Mouse (Mus musculus): ENCODE results near the gene Glmp.
"Not testable (repeated sequence)": the region's sequence is repeated elsewhere in the genome, so short reads cannot be mapped to it uniquely, and the experiment has no call there.

Gene Glmp

GRCm38 (mm10) chr3:88336058-88337013 is 11.5 kb downstream of the Glmp start, which contains the start of the genes Tmem79 and Smg5:
TSS of gene Tmem79 (minus strand) at chr3:88336148.
TSS of gene Smg5 (plus strand) at chr3:88336260.
- peak; percentile 92 to 96 for DNase-seq (ENCODE audit: low spot score in 2 of 2)

DNA sequence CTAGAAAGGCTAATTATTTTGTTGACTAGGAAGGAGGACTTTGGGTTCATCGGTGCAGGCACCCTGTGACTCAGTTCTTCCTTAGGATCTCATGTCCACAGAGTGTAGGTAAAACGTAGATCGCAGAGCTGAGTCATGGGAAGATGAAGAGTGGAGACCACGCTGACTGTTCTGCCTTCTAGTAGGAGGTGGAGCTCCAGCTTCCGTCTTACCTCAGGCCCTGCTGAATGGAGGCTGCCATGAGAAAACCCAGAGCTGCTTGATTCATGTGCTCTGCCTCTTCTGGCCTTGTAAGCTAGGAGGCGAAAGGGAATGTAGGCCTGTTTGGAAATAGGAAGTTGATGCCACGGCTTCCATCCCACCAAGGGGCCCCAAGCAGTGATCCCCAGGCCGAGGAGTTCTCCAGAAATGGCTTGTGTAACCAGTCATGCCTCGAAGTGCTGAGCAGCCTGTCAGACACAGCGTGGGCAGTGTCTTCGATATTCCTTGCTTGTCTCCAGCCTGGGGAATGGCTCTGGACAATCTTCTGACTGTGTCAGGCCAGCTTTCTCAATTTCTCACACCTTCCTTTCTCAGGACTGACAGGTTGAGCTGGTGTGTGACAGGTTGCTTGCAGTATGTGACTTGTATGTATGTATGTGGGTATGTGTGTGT is 12.7 kb downstream of the Glmp start:
- DNase-seq (ENCODE audit: low spot score in 2 of 2) = no peak

DNA sequence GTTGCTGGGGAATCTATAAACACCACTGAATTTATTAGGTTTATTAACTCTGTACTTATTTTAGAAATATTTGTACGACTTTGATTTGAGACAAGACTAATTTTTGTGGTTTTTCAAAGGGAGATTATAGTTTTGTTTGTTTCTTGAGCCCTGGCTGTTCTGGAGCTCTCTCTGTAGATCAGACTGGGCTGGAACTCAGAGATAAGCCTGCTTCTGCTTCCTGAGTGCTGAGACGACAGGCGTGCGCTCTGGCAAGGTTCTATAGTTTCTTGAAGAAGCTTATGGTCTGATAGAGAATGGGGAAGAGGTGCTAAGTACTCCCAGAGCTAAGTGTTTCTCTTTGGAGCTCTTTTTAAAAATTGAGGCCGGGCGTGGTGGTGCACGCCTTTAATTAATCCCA is 13.5 kb downstream of the Glmp start:
- DNase-seq (ENCODE audit: low spot score in 2 of 2) = no peak

- DNase-seq (ENCODE audit: low spot score in 2 of 2) = no peak
Observed at GRCm38 (mm10) chr3:88339006-88339405, 14.2 kb downstream of the Glmp start.

DNA sequence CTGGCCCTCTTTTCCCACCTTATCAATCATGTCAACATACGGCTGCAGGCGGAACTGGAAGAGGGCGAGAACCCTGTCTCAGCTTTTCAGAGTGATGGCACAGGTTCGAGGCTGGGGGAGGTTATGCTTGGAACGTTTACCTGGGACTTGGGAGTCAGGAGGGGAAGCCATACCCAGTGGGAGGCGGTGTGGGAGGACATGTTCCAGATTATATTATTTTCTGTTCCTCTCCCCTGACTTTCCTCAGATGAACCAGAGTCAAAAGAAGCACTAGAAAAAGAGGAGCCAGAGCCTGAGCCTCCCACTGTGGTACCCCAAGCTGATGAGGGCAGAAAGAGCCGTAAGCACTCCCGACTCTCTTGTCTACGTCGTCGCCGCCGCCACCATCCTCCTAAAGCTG is 25.9 kb downstream of the Glmp start:
- DNase-seq (ENCODE audit: low spot score in 2 of 2) = no peak

DNA sequence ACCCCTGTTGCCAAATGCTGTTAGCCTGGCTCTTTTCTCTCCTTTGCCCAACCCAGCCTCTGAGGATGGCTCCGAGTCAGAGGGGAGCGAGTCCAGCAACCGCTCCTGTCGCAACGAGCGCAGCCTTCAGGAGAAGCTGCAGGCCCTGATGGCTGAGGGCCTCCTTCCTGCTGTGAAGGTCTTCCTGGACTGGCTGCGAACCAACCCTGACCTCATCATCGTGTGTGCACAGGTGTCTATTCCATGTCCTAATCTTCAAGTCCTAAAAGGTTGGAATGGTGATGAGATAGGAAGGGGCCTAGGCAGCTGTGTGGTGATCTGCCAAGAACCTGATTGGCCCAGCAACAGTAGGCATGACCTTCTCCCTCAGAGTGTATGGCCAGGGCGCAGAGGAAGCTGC is 28.1 kb downstream of the Glmp start:
- DNase-seq (ENCODE audit: low spot score in 2 of 2) = no peak

- no peak for DNase-seq (ENCODE audit: low spot score in 2 of 2)
Observed at GRCm38 (mm10) chr3:88354396-88355165, 29.8 kb downstream of the Glmp start.

GRCm38 (mm10) chr3:88359584-88359983 is 34.8 kb downstream of the Glmp start:
- DNase-seq (ENCODE audit: low spot score in 2 of 2) = no peak

- DNase-seq (ENCODE audit: low spot score in 2 of 2) = no peak
Observed at GRCm38 (mm10) chr3:88359989-88360388, 35.2 kb downstream of the Glmp start.

- DNase-seq (ENCODE audit: low spot score in 2 of 2) = no peak
Observed at GRCm38 (mm10) chr3:88361096-88361495, 36.3 kb downstream of the Glmp start.

GRCm38 (mm10) chr3:88361612-88362313 is 36.9 kb downstream of the Glmp start:
- no peak for DNase-seq (ENCODE audit: low spot score in 2 of 2)

DNA sequence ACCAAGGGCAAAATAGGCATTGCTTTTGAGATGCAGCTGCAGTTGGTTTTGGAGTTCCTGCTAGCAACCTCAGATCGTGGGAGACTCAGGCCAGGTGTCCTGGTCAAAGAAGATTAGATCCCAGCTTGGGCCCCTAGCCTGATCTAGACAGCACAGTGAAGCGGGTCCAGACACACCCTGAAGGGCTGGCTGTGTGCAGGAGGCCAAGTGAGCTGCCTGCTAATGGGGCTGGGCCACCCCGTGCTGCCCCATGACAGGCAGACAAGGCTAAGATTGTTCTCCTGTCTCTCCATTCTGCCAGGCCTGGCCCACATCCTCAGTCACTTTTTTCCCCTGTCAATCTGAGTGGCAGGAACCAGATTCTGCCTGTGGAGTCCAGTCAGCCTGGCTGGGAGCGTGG is 38.9 kb downstream of the Glmp start:
- no peak for DNase-seq (ENCODE audit: low spot score in 2 of 2)

DNA sequence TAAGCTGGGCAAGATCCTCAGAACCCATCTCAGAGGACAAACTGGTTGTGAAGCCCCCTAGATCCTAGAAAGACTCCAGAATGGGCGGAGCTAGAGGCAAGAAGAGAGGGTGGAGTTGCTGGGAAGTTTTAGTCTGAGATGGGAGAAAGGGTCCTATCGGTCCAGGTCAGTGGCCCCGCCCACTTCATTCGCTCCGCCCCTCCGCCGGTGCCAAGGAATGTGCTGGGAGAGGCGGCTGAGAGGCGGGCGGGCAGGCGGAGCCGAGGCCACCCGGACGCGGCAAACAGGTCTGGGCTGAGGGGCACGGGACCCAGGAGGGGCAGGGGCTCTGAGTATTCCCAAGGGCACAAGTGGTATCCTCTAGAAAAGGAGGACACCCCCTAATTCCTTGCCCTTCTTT is 39.5 kb downstream of the Glmp start, which contains the start of gene Paqr6:
Gene Paqr6, plus strand, starts transcription at position 248 of the 400 bp plus-strand sequence.
- peak in 1 of 2 experiments; percentile 68 for DNase-seq (ENCODE audit: low spot score in 2 of 2)

DNA sequence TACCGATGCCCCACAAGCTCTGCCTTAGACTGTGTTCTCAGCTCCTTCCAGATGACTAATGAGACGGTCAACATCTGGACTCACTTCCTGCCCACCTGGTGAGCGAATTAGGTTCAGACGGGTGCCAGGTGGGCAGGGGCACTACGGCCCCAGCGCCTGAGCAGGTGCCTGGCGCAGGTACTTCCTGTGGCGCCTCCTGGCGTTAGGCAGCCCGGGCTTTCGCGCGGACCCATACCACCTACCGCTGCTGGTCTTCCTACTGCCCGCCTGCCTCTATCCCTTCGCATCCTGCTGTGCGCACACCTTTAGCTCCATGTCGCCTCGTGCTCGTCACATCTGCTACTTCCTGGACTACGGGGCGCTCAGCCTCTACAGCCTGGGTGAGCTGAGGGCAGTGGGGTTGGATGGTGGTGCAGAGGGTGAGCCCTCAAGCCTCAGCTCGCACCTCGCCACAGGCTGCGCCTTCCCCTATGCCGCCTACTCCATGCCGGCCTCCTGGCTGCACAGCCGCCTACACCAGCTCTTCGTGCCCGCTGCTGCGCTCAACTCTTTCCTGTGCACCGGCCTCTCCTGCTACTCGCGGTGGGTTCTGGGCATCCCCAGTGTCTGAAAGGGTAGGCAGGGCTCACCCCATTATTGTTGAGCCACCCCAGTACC is 41.0 kb downstream of the Glmp start:
- DNase-seq (ENCODE audit: low spot score in 2 of 2) = no peak

- DNase-seq (ENCODE audit: low spot score in 2 of 2) = peak in 1 of 2 experiments; percentile 53
Observed at GRCm38 (mm10) chr3:88366830-88367428, 42.1 kb downstream of the Glmp start.

GRCm38 (mm10) chr3:88367517-88367916 is 42.7 kb downstream of the Glmp start:
- DNase-seq (ENCODE audit: low spot score in 2 of 2) = not testable (repeated sequence)

DNA sequence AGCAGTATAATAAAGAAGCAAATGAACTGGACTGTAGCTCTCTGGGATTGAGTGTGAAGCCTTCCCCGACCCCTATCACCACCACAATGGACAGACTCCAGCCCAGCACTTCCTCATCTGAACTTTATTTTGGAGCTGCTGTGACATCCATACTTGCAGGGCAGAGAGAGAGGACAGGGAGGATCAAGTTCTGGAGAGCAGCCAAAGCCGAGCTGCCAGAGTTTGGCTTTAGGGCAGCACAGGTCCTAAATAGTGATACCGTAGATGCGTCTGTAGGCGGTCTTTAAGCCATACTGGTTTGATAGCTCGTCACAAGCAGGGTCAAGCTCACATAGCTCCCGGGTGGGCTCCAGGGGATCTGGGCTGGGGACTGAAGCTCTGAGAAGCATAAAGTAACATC is 43.7 kb downstream of the Glmp start:
- DNase-seq (ENCODE audit: low spot score in 2 of 2) = not testable (repeated sequence)

DNA sequence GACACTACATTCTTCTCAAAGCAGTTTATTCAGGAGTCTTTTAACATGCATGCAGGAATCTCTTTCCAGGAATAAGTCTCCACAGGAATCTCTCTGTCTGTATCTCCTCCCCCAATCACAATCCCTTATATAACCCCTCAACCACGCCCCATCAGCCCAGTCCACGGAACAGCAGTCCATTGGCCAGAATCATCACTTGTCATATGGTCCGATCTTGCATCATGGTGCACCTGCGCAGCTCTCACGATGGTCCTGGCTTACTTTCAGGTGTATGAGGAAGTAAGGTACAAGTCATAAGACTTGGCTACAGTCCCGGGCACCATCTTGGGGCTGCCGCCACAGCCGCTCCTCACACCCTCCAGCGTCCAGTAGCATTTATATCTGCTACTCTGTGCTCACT is 47.8 kb downstream of the Glmp start, which contains the start of gene Bglap3:
Gene Bglap3, minus strand, starts transcription at position 101 of the 400 bp plus-strand sequence.
- DNase-seq (ENCODE audit: low spot score in 2 of 2) = not testable (repeated sequence)

DNA sequence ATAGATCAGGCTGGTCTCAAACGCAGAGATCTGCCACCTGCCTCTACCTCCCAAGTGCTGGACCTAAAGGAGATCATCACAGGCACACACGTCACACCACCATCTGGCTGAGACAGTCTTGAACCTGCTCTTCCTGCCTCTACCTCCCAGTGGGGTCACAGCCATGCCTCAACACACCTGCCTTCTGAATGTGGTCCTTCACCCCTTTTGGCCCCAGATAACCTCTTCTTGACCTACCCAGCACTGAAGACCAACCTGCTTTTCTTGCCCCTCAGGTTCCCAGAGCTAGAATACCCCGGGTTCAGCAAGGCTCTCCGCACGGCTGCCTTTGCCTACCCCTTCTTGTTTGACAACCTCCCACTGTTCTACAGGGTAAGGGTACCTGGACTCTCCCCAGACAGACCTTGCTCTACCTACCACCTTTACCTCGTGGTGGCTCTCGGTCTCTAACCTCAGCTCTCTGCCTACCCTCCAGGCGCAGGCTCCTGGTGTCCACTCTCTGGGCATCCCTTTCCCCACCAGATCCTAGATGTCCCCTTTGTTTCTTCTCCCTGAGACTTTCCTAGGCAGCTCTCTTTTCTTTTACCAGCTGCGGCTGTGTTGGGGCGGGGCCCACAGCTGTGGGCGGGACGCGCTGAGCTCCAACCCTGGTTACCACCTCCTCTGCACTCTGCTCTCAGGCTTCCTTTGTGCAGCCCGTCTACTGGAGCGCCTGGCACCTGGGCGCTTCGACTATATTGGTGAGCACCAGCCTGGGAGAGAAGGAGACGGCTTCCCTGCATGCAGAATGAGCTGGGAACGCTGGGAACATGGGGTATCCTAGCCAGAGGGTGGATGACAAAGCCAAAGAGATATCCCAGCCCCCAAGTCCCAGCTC is 51.2 kb downstream of the Glmp start:
- not testable (repeated sequence) for DNase-seq (ENCODE audit: low spot score in 2 of 2)

All from urinary bladder, adult 18-20 months (tissue).